Mouse (Mus musculus): ENCODE results near the gene Nek1.

DNA sequence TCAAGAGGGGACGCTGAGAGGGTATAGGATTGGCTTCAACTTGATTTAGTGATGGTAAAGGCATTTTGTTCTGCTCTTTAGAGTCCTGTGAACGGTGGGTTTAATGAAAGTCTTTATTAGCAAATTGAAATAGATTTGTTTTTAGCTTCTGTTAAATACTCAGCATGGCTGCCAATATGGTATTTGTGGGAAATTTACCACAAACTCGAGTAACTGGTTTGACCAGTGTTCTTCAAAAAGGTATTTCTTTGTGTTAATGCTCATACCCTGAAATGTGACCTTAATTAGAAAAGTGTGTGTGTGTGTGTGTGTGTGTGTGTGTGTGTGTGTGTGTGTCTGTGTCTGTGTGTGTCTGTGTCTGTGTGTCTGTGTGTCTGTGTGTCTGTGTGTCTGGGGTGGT lies 178.6 kb downstream of the Nek1 start:
- TF ChIP-seq CTCF (conservative IDR thresholded peaks at IDR 0.05; ENCODE audit: low read length) (no peak), POU5F1 (IDR thresholded peaks at IDR 0.05; ENCODE audit: borderline replicate concordance, low read length) (no peak)

Data from E14TG2a.4 (cell line).